Mouse (Mus musculus) spleen, adult 2 months (tissue): ENCODE results near the gene Tmem189.

ENCODE experiments used
- CTCF ChIP-seq: fragments of 200-500 bp; IDR thresholded peaks from 2 replicates; pipeline ENCODE4 v1.5.1; 2011; ENCODE audit warnings: mild to moderate bottlenecking, inconsistent platforms; ENCODE audit not compliant: insufficient read depth, insufficient read length, insufficient replicate concordance; ENCODE audit errors: extremely low read depth
- POLR2A ChIP-seq: fragments of 200-500 bp; IDR thresholded peaks from 2 replicates; pipeline ENCODE4 v1.6.1; 2011; ENCODE audit warnings: low read depth, low read length, inconsistent platforms

GRCm38 (mm10) chr2:167715008-167715407, 25.4 kb upstream of the Tmem189 start:
- TF ChIP-seq CTCF (no peak), POLR2A (no peak)
